9 mouse cellular contexts compared by ENCODE assay signal in genomic region chr16:11909817-11910216, GRCm38 (mm10). TPM values are rescaled to one million over a fixed set of nuclear protein-coding genes. Genes with fewer than 3 reads are reported as not detected.
DNase-seq lines count a peak whose midpoint lies in the region; ATAC-seq and TF ChIP-seq lines count a peak whose summit lies in the region.
"Had no signal": no experiment of that assay in that cellular context is flagged by ENCODE, and none has a peak within 500 bp of the region (broad histone marks: within the 10 kb centered on the region; RNA-seq: fewer than 3 reads in every experiment).

No protein-coding gene starts in this region.

- 77% methylated on average over 3 of the region's 3 CpGs for WGBS in midbrain, embryonic 14.5 days

- peak overlapping the region; percentile 77 for H3K4me3 ChIP-seq in gastrocnemius, adult 2 months
- peak overlapping the region; percentile 64; the same call in 1 of the 2 replicates for H3K4me3 ChIP-seq in left cerebral cortex, adult 2 months
- no peak overlapping the region; the same call in 1 of the 2 replicates for H3K4me3 ChIP-seq in midbrain, embryonic 14.5 days (replicated peaks; ENCODE audit: low read depth, low read length)

- no peaks in the 10 kb centered on the region for H3K36me3 ChIP-seq in midbrain, embryonic 14.5 days (ENCODE audit: control insufficient read depth, insufficient read depth, low read length)
- H3K36me3 ChIP-seq: limb, embryonic 15.5 days had no signal

- peaks cover 12% of the 10 kb centered on the region for H3K4me1 ChIP-seq in midbrain, embryonic 14.5 days (ENCODE audit: control insufficient read depth, insufficient read depth, low read length)

- no peaks in the 10 kb centered on the region for H3K27me3 ChIP-seq in midbrain, embryonic 14.5 days (ENCODE audit: control insufficient read depth, insufficient read depth, low read length)

- no peaks in the 10 kb centered on the region for H3K9me3 ChIP-seq in midbrain, embryonic 14.5 days (ENCODE audit: control insufficient read depth, low read length)
- H3K9me3 ChIP-seq: limb, embryonic 15.5 days had no signal

- intact Hi-C loops in gastrocnemius, adult 2 months (cut with DNase I): loop anchor here (10.0 kb wide), 1 partner anchor 455 kb away; no protein-coding TSS in a partner anchor
- intact Hi-C loops in gastrocnemius, postnatal 36 days (cut with DNase I): no loop called here
- intact Hi-C loops in left cerebral cortex, adult 2 months (cut with DNase I): no loop called here

- peak overlapping the region; percentile 60 for H3K4me2 ChIP-seq in midbrain, embryonic 14.5 days (ENCODE audit: low read length)

- DNase-seq in gastrocnemius, adult 2 months: no peak
- DNase-seq in gastrocnemius, postnatal 36 days: no peak
- DNase-seq in left cerebral cortex, adult 2 months (ENCODE audit: extremely low spot score in 1 of 2, low spot score in 2 of 2): no peak
- no peak for DNase-seq in left cerebral cortex, adult 18-20 months (ENCODE audit: low spot score in 2 of 2)
- DNase-seq in c-Kit-positive CD71-positive TER-119-positive erythroid progenitor cells, embryonic 14.5 days (ENCODE audit: low spot score): peak; percentile 5
- DNase-seq in midbrain, embryonic 14.5 days: no peak
- no peak for DNase-seq in frontal cortex, postnatal 10 days (ENCODE audit: low spot score in 2 of 2)
- DNase-seq in urinary bladder, postnatal 4 days (ENCODE audit: low spot score in 2 of 2): no peak

- no peak for ATAC-seq in midbrain, embryonic 14.5 days (ENCODE audit: low FRiP score, low TSS enrichment)

- no peak overlapping the region for H3K9ac ChIP-seq in midbrain, embryonic 14.5 days (replicated peaks; ENCODE audit: low read length)

- H3K27ac ChIP-seq in gastrocnemius, adult 2 months: peak overlapping the region; percentile 99
- peak overlapping the region; percentile 99; the same call in 1 of the 2 replicates for H3K27ac ChIP-seq in left cerebral cortex, adult 2 months
- H3K27ac ChIP-seq in midbrain, embryonic 14.5 days (replicated peaks; ENCODE audit: low read depth, low read length): no peak overlapping the region

- no peak for TF ChIP-seq CTCF in gastrocnemius, adult 2 months (IDR thresholded peaks at IDR 0.05)
- TF ChIP-seq CTCF in left cerebral cortex, adult 2 months (IDR thresholded peaks at IDR 0.05): no peak

RNA-seq across cellular contexts. Expression of gene Cpped1, which starts 0.6 kb away (rescaled TPM):
- total RNA-seq in gastrocnemius, adult 2 months (2021): 10 to 100 TPM; 28.4 to 39.5 TPM
- 10 to 100 TPM; 32.0 to 36.7 TPM for total RNA-seq in gastrocnemius, postnatal 36 days (2021)
- 10 to 100 TPM; 35.8 to 38.5 TPM for total RNA-seq in left cerebral cortex, adult 2 months (2021)
- total RNA-seq in left cerebral cortex, adult 18-20 months (2021): 10 to 100 TPM; 37.1 to 37.8 TPM
- polyA plus RNA-seq in midbrain, embryonic 14.5 days (2014; fragmentation: Nextera tagmentation; extraction: Ambion mirVana): 17.7 and 21.2 TPM in 2 replicates
